Mouse (Mus musculus) heart, postnatal 0 days (tissue): ENCODE measurements around the gene Bst2.

ENCODE experiments used
- CTCF ChIP-seq: IDR thresholded peaks from 2 replicates; pipeline ENCODE4 v1.5.1; 2016; ENCODE audit warnings: antibody characterized with exemption, control low read depth, low read depth
- EP300 ChIP-seq: IDR thresholded peaks from 2 replicates; pipeline ENCODE4 v1.6.1; 2016; ENCODE audit warnings: antibody characterized with exemption, low read depth

DNA sequence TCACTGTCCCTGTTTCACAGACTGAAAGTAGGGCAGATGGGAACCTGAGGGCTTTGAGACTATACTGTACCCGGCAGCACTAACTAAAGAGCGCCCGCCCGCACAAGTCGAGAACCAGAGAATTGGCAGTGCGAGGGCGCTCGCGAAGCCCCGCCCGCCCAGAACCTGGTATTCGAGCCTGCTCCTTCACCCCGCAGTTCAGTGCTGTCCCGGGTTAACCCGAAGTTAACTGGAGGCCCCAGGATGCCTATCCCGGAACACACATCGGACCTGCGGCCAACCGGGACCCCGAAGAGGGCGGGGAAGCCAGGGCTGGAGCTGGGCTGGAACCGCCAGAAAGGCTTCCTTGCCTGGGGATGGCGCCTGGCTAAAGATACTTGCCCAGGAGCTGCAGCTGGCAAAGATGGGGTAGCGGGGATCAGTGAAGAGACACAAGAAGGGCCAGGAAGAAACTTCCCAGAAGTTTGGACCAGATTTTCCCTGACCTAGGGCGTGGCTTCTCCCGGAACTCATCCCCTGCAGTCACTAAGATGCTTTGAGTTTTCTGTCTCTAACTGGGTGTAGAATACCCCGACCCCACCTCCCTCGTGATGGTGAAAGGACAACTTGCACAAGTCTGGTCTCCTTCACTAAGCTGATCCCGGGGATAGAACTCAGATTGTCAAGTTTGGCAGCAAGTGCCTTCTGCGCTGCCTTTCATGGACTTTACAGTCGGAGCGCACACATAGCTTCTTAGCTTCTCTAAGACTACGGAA lies 49.4 kb downstream of the Bst2 start, which contains the start of gene Gtpbp3:
- TF ChIP-seq CTCF: no peak; the same call in 1 of the 2 replicates
- TF ChIP-seq EP300: no peak
